Mouse (Mus musculus): ENCODE data around the gene Kdelr1.

Gene Kdelr1

GRCm38 (mm10) chr7:45917004-45917704 lies 44.6 kb downstream of the Kdelr1 start:
- no peak for DNase-seq

GRCm38 (mm10) chr7:45917926-45918325 lies 45.4 kb downstream of the Kdelr1 start:
- no peak for DNase-seq

DNA sequence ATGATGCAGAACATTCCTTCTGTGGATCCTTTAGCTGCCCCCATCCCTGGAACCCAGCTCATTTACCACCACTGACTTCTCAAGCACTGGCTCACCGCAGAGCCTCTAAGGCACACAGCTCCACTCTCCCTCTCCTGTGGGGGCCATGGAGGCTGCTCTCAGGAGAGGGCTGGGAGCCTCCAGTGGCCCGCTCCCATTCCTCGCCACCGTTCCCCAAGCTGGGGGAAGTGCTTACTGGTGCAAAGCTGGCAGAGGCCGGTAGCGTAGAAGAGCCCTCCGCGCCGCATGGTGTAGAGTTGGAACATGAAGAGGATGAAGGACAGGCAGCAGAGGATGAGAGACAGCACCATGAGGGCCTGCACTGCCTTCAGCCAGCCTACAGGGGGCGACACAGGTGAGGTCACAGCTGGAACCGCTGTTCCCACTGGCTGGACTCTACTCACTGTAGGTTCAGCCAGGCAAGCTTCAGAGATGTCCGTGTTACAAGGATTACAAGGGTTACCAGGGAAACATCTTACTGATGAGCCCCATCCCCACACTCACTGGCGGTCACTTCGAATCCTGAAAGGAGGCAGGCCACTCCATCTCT lies 46.6 kb downstream of the Kdelr1 start:
- DNase-seq, result no peak

- no peak for DNase-seq
These were observed 47.2 kb downstream of the Kdelr1 start for GRCm38 (mm10) chr7:45919761-45920160.

GRCm38 (mm10) chr7:45920583-45921241 lies 48.1 kb downstream of the Kdelr1 start:
- DNase-seq, result no peak

GRCm38 (mm10) chr7:45921242-45921621 lies 48.7 kb downstream of the Kdelr1 start, which contains the start of gene Emp3:
Emp3 (minus strand) TSS chr7:45921404.
- no peak for DNase-seq

- no peak for DNase-seq
These were observed 49.5 kb downstream of the Kdelr1 start for GRCm38 (mm10) chr7:45921950-45922600.

DNA sequence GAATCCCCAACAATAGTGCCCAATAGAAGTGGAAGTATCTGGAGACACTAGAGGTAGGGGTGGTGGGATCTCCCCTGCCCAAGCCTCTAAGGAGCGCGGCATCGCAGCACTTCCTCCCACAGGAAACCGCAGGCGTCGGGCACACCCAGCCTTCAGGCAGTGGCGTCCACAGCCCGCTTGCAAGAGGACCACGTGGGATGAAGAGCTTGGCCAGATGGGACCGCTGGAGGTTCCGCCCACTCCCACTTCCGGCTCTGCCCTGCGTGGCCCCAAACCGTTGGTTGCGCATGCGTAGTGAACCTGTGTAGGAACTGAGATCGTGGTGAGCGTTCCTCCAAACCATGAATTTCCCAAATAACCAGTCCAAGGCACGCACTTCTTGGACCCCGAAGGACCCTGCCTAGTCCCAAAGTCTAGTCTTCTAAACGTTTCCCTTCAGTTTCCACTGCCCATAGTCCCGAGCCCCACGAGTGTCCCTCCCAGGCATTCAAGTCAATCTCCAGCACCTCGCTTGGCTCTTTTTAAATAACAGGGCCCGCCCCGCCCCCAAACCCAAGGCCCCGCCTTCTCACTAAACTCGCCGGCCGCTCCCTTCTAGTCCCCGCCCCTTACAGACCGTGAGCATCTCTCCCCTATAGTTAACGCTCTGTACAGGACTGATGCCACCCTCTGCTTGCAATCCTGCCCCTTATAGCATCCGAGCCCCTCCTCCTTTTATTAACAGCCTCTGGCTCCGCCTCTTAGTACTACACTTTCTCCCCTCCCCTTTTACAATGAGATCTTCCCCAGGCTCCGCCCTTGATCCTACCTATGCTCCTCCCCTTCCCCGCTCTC lies 50.6 kb downstream of the Kdelr1 start:
- peak; percentile 78 for DNase-seq

DNA sequence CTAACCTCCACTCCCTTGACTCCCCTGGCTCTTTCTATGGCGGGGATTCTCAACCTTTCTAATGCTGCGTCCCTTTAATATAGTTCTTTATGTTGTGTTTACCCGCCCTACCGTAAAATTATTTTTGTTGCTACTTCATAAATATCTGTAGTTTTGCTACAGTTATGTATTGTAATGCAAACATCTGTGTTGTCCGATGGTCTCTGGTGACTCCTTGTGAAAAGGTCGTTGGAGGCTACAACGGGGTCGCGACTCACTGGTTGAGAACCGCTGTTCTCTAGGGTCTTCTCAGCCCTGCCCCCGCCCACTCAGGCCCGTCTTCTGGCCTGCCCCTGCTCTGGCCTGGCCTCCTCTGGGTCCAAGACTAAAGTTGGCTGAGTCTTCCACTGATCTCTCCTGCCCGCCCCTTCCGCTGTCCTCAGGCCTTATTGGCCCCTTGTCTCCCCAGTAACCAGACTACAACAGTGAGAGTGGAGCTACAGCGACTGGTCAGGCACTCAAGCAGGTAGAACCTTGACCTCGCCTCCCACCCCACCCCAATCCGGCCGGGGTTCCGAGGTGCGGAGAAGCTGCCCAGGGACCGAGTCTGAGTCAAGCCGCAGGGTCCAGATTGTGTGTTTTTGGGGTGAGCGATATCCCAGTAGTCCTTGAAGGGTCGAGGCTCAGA lies 51.3 kb downstream of the Kdelr1 start, which contains the start of gene Ccdc114:
Ccdc114 (plus strand) TSS at position 311 of the 667 bp plus-strand sequence.
- no peak for DNase-seq

- no peak for DNase-seq
These were observed 51.9 kb downstream of the Kdelr1 start for GRCm38 (mm10) chr7:45924429-45924816.

GRCm38 (mm10) chr7:45928626-45929295 lies 56.2 kb downstream of the Kdelr1 start:
- no peak for DNase-seq

DNA sequence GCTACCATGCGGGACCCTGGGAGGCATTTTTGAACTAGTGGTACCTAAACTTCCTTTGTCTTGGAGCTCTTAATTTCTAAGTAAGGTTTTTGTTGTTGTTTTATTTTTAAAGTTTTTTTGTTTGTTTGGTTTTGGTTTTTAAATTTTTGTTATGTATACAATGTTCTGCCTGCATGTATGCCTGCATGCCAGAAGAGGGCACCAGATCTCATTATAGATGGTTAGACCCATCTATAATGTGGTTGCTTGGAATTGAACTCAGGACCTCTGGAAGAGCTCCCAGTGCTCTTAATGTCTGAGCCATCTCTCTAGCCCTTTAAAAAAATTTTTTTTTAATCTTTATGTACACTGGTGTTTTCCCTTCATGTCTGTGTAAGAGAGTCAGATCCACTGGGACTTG lies 57.1 kb downstream of the Kdelr1 start:
- DNase-seq, result no peak

Measured in cerebellum, adult 8-10 months (tissue).